Mouse (Mus musculus) lung, adult 2 months (tissue): ENCODE data around the gene Pabpn1.

Source experiments
- CTCF ChIP-seq: fragments of 200-500 bp; IDR thresholded peaks from 2 replicates; pipeline ENCODE4 v1.5.1; 2011; ENCODE audit warnings: mild to moderate bottlenecking, low read length, control low read depth; ENCODE audit not compliant: insufficient read depth
- POLR2A ChIP-seq: fragments of 200-500 bp; IDR thresholded peaks from 2 replicates; pipeline ENCODE4 v1.6.1; 2011; ENCODE audit warnings: low read depth, mild to moderate bottlenecking, control low read depth, low read length, borderline replicate concordance; ENCODE audit errors: extremely low read depth

DNA sequence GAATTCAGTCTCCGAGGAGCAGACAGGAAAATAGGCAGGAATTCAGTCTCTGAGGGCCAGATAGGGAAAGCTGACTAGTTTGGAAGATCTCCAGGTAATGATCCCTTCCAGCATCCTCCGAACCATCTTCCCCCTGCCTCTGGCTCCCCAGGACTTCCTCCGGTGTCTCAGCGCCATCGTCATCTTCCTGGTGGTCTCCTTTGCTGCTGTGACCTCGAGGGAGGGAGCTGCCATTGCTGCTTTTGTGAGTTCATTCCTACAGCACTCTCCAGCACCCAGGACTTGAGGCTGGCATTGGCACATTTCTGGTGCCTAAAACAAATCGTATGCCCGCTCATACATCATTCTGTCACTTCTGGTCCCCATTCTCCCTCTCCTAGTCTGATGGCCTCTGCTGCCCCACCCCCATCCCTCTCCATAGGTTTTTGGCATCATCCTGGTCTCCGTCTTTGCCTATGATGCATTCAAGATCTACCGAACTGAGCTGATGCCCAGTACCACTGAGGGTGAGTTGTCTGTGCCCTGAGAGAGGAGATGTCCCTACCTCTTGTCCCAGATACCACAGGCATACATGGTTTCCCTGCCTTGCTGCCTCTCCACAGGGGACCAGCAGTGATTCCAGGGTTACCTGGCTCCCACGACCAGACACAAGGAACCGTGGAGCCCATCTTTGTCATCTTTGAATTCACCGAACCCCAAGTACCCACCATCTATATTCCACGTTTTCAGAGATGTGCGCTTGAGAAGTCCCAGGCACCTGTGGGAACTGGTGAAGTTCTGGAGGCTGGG lies 46.3 kb downstream of the Pabpn1 start:
- TF ChIP-seq POLR2A (no peak), CTCF (no peak)
